Mouse (Mus musculus) frontal cortex, postnatal 10 days (tissue): ENCODE data around the gene Rhpn2.

Experiments used
- DNase-seq, 2 experiments: peaks; one replicate each; pipeline ENCODE4 v3.0.0; 2022; ENCODE audit warnings: low spot score in 2 of 2, mixed read lengths in 1 of 2

The Rhpn2 gene

GRCm38 (mm10) chr7:35347918-35348700 lies 14.1 kb downstream of the Rhpn2 start:
- no peak for DNase-seq

GRCm38 (mm10) chr7:35349022-35349421 lies 15.1 kb downstream of the Rhpn2 start:
- DNase-seq = no peak

GRCm38 (mm10) chr7:35349886-35350684 lies 16.1 kb downstream of the Rhpn2 start:
- no peak for DNase-seq

GRCm38 (mm10) chr7:35351155-35351554 lies 17.2 kb downstream of the Rhpn2 start:
- no peak for DNase-seq

- DNase-seq = no peak
Measured at GRCm38 (mm10) chr7:35353306-35353705, 19.3 kb downstream of the Rhpn2 start.

- no peak for DNase-seq
Measured at GRCm38 (mm10) chr7:35355303-35355872, 21.4 kb downstream of the Rhpn2 start.

GRCm38 (mm10) chr7:35357621-35358020 lies 23.7 kb downstream of the Rhpn2 start:
- DNase-seq = no peak

GRCm38 (mm10) chr7:35362253-35362652 lies 28.3 kb downstream of the Rhpn2 start:
- no peak for DNase-seq

GRCm38 (mm10) chr7:35362868-35363267 lies 28.9 kb downstream of the Rhpn2 start:
- no peak for DNase-seq

GRCm38 (mm10) chr7:35365161-35365910 lies 31.4 kb downstream of the Rhpn2 start:
- no peak for DNase-seq

- no peak for DNase-seq
Measured at GRCm38 (mm10) chr7:35371096-35371495, 37.1 kb downstream of the Rhpn2 start.

- DNase-seq = no peak
Measured at GRCm38 (mm10) chr7:35372483-35373017, 38.6 kb downstream of the Rhpn2 start.

- no peak for DNase-seq
Measured at GRCm38 (mm10) chr7:35373146-35373989, 39.4 kb downstream of the Rhpn2 start.

GRCm38 (mm10) chr7:35374265-35374664 lies 40.3 kb downstream of the Rhpn2 start:
- DNase-seq = no peak

- DNase-seq = no peak
Measured at GRCm38 (mm10) chr7:35376623-35377022, 42.7 kb downstream of the Rhpn2 start.

- DNase-seq = no peak
Measured at GRCm38 (mm10) chr7:35379492-35380119, 45.6 kb downstream of the Rhpn2 start.

GRCm38 (mm10) chr7:35380351-35380750 lies 46.4 kb downstream of the Rhpn2 start:
- no peak for DNase-seq

GRCm38 (mm10) chr7:35381861-35382260 lies 47.9 kb downstream of the Rhpn2 start:
- DNase-seq = no peak

GRCm38 (mm10) chr7:35382706-35383353 lies 48.9 kb downstream of the Rhpn2 start:
- DNase-seq = no peak

- DNase-seq = no peak
Measured at GRCm38 (mm10) chr7:35386525-35386952, 52.6 kb downstream of the Rhpn2 start.
